Mouse (Mus musculus) liver, embryonic 18 days (tissue): ENCODE measurements around the gene Ctr9. TPM values are rescaled to one million over a fixed set of nuclear protein-coding genes. Genes with fewer than 3 reads are reported as not detected.

Source experiments
- polyA plus RNA-seq: library from polyadenylated mRNA; depleted of rRNA; stranded (reverse); fragments of >200 nt; gene quantifications from 2 replicates; pipeline ENCODE4 v1.2.3, GENCODE M21; 2012; rRNA removed

Ctr9 gene
- polyA plus RNA-seq: 11.0 and 12.1 TPM in 2 replicates

DNA sequence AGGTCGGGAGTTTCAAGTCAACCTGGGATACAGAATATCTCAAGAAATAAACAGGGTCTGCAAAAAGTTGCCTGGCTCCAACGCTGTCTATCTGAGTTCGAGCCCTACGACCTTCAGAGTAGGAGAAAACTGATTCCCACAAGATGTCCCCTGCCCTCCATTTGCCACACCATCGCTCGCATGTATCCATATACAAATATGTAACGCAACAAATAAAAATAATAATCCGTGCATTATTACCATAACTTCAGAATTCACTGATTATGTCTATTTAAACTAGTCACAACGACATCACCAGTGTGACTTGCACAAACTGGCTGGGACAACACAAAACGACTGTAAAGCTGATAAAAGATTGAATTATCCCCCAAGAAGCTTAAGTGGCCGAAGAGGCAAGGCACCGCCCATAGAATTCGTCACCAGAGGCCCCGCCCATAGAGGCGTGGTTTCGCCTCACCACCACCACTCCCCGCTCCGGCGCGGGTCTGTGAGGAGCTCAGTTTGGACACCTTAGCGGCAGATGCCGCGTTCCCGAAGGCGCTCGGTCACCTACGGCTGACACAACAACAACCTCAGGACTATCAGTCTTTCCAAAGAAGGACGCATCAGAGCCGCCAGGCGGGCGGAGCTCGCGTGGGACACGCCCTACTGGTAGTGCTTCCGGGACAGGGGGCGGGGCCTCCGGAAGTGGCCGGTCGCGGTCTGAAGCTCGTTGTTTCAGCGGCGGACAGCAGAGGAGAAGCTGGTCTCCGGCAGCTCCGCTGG, at the start of gene Ctr9:
TSS of gene Ctr9 (plus strand) at position 671 of the 765 bp plus-strand sequence.

GRCm38 (mm10) chr7:110982053-110982705, 46.6 kb upstream of the Ctr9 start, which contains the start of gene Mrvi1:
Mrvi1 (minus strand) TSS chr7:110982461.

GRCm38 (mm10) chr7:111082822-111083732, 54.3 kb downstream of the Ctr9 start, which contains the start of gene Eif4g2:
Eif4g2 (minus strand) TSS chr7:111083030.

Other genes with a start within 250 kb of the Ctr9 start
- 20.0 and 21.4 TPM in 2 replicates for gene Rnf141, start 184.5 kb upstream of the Ctr9 start, polyA plus RNA-seq
- gene Lyve1, start 165.7 kb upstream of the Ctr9 start, polyA plus RNA-seq: 32.5 and 35.9 TPM in 2 replicates
- gene Mrvi1, start 46.5 kb upstream of the Ctr9 start, polyA plus RNA-seq: 4.4 and 5.1 TPM in 2 replicates
- 116 and 120 TPM in 2 replicates for gene Eif4g2, start 54.1 kb downstream of the Ctr9 start, polyA plus RNA-seq